Mouse (Mus musculus): ENCODE data around the gene Il13ra1. TPM values are rescaled to one million over a fixed set of nuclear protein-coding genes. Genes with fewer than 3 reads are reported as not detected.

Il13ra1 gene
- total RNA-seq, 4 experiments from 2014 or later = 6.6 to 13.5 (median 10.2) TPM

DNA sequence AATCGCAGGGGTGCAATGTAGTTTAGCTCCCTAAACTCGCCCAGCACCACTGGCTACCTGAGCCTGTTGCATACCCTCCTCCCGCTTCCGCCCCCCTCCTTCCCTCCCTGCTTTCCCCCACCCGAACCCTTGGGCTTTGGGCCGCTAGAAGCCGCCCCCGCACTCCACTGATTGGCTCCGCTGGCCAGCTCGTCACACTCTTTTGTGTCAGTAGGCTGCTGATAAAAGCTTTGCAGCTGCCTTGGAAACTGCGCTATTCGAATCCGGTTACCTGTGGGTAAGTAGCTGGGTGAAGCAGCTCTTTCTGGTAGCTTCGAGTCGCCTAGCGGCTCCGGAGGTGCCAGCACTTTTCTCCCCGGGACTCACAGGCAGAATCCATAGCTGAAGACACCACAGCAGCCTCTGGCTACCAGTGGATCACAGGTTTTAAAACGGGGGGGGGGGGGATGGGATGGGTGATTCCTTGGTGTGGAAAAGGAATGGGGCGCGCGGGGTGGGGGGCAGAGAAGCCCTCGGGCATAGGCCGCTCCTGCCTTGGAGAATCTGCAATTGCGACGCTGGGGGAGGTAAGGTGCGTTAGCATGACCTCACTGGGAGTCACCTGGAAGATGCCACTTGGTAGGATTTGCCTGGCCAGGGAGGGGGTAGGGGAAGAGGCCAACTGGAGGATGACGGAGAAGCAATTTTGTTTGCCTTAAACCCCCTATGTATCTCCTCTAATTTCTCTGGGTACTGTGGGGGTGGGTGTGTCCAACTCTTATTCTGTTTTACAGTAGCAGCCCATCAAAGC is 84.0 kb downstream of the Il13ra1 start, which contains the start of gene Zcchc12:
TSS of gene Zcchc12 (plus strand) at position 169 of the 790 bp plus-strand sequence.
- no peak for DNase-seq

DNA sequence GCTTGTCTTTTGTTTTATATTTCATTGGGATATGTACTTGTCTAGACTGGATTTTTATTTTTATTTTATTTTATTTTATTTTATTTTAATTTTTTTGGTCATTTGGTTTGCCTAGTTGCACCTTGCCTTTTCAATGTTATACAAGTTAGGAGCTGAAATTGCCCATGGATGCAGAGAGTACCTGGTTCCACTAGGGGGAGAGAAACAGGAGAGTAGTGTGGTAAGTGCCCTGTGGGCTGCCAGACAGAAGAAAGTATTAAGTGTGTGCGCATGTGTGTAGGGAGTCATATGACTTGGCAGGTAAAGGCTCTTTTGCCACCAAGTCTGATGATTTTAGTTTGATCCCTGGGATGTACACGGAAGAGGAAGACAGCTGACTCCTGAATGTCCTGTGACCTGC is 97.6 kb downstream of the Il13ra1 start:
- no peak for DNase-seq

DNA sequence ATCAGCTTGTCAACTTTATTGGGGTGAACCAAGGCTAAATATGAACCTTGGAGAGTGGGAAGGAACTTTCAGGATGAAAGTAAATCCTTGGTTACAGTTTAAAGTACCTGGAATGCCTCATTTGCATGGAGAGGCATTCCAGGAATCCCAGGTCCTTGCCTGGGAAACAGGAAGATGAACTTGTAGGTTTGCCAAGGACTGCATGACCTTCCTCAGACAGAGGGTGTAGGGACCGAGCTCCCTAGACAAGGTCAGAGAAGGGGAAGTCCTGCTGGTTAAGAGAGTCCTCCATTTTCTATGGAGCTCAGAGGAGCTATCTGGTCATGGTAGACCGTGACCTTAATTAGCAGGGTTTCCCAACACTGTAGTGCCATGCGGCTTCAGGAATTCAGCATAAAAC is 99.3 kb downstream of the Il13ra1 start:
- DNase-seq = no peak

Other genes with a start within 250 kb of the Il13ra1 start
- gene Dock11, start 223.3 kb upstream of the Il13ra1 start, total RNA-seq (2022) = 10 to 100 TPM in 1 of 4 experiments, 1 to 10 TPM in 3; 5.7 to 12.1 (median 7.7) TPM
- gene Zcchc12, start 83.8 kb downstream of the Il13ra1 start, total RNA-seq (2022) = 1 to 10 TPM; 4.1 to 9.0 (median 5.5) TPM
- 1 to 10 TPM; 3.7 to 4.9 (median 4.0) TPM for gene Lonrf3, start 216.2 kb downstream of the Il13ra1 start, total RNA-seq (2022)

Data from adrenal gland, adult 8-10 months (tissue).